Mouse (Mus musculus): Measurements from ENCODE around the gene Aldh3b1.
"Not testable (repeated sequence)": the region's sequence is repeated elsewhere in the genome, so short reads cannot be mapped to it uniquely, and the experiment has no call there.

Gene Aldh3b1

GRCm38 (mm10) chr19:3929211-3929941 is at the start of gene Aldh3b1:
Gene Aldh3b1 (minus strand): TSS chr19:3929808.
- no peak for DNase-seq (ENCODE audit: low spot score)

- no peak for DNase-seq (ENCODE audit: low spot score)
Measured at GRCm38 (mm10) chr19:3975866-3976265, 46.3 kb upstream of the Aldh3b1 start.

GRCm38 (mm10) chr19:3974608-3975007 is 45.0 kb upstream of the Aldh3b1 start:
- not testable (repeated sequence) for DNase-seq (ENCODE audit: low spot score)

GRCm38 (mm10) chr19:3972229-3972628 is 42.6 kb upstream of the Aldh3b1 start, which contains the start of gene Aldh3b2:
Gene Aldh3b2 (plus strand): TSS chr19:3972328.
- DNase-seq (ENCODE audit: low spot score) = peak; percentile 41

- no peak for DNase-seq (ENCODE audit: low spot score)
Measured at GRCm38 (mm10) chr19:3967258-3967657, 37.6 kb upstream of the Aldh3b1 start.

- no peak for DNase-seq (ENCODE audit: low spot score)
Measured at GRCm38 (mm10) chr19:3966330-3967075, 36.9 kb upstream of the Aldh3b1 start.

- no peak for DNase-seq (ENCODE audit: low spot score)
Measured at GRCm38 (mm10) chr19:3964030-3964429, 34.4 kb upstream of the Aldh3b1 start.

GRCm38 (mm10) chr19:3962469-3962868 is 32.9 kb upstream of the Aldh3b1 start:
- no peak for DNase-seq (ENCODE audit: low spot score)

- DNase-seq (ENCODE audit: low spot score) = not testable (repeated sequence)
Measured at GRCm38 (mm10) chr19:3961805-3962204, 32.2 kb upstream of the Aldh3b1 start.

GRCm38 (mm10) chr19:3960211-3960610 is 30.6 kb upstream of the Aldh3b1 start:
- DNase-seq (ENCODE audit: low spot score) = no peak

GRCm38 (mm10) chr19:3959030-3959429 is 29.4 kb upstream of the Aldh3b1 start:
- no peak for DNase-seq (ENCODE audit: low spot score)

GRCm38 (mm10) chr19:3958470-3958869 is 28.9 kb upstream of the Aldh3b1 start, which contains the start of gene Aldh3b3:
Gene Aldh3b3 (plus strand): TSS chr19:3958645.
- no peak for DNase-seq (ENCODE audit: low spot score)

- DNase-seq (ENCODE audit: low spot score) = not testable (repeated sequence)
Measured at GRCm38 (mm10) chr19:3957296-3958036, 27.9 kb upstream of the Aldh3b1 start.

GRCm38 (mm10) chr19:3955804-3956203 is 26.2 kb upstream of the Aldh3b1 start:
- no peak for DNase-seq (ENCODE audit: low spot score)

- DNase-seq (ENCODE audit: low spot score) = no peak
Measured at GRCm38 (mm10) chr19:3955033-3955432, 25.4 kb upstream of the Aldh3b1 start.

- no peak for DNase-seq (ENCODE audit: low spot score)
Measured at GRCm38 (mm10) chr19:3952099-3952498, 22.5 kb upstream of the Aldh3b1 start.

- no peak for DNase-seq (ENCODE audit: low spot score)
Measured at GRCm38 (mm10) chr19:3951461-3951860, 21.9 kb upstream of the Aldh3b1 start.

GRCm38 (mm10) chr19:3950331-3950730 is 20.7 kb upstream of the Aldh3b1 start:
- no peak for DNase-seq (ENCODE audit: low spot score)

GRCm38 (mm10) chr19:3948546-3948945 is 18.9 kb upstream of the Aldh3b1 start:
- no peak for DNase-seq (ENCODE audit: low spot score)

GRCm38 (mm10) chr19:3947813-3948212 is 18.2 kb upstream of the Aldh3b1 start:
- no peak for DNase-seq (ENCODE audit: low spot score)

GRCm38 (mm10) chr19:3946715-3947114 is 17.1 kb upstream of the Aldh3b1 start:
- DNase-seq (ENCODE audit: low spot score) = peak; percentile 45

GRCm38 (mm10) chr19:3945872-3946564 is 16.4 kb upstream of the Aldh3b1 start:
- DNase-seq (ENCODE audit: low spot score) = no peak

Measured in spleen, adult 12 weeks (tissue).